In the genomic region with DNA sequence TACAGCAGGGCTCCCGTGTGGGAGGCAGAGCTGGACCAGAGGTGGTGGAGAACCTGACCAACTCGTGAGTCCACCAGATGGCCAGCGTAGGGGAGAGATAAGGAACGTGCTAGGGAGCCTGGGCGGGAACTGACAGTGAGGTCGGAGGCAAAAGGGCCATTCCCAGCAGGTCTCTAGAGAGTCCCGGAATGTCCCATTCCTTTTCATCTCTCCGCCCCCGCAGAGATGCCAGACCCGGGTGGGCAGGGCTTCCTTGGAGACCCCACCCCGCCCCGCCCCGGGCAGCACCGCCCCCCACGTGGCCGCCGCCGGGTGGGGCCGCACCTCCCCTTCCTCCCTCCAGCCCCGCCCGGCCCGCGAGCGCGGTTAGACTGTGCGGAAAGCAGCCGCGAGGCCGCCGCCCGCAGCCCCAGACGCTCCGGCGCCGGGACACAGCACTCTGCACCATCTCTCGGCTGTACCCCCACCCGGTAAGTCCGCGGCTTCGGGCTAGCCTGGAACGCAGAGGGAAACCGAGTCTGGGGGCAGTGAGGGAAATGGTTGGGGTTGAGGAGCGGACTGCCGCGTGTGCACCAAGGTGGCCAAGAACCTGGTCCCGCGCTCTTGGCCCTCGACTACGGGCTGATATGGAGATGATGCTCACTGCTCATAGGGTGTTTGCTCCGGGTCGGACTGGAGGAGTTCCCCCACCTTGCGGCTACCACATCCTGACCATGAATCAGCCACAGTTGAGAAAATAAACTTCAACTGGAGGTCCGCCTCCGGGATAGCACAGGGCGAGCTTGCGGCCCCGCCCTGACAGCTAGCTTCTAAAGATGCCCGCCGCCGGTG, we compare ENCODE assay signal across 8 mouse cellular contexts. TPM values are rescaled to one million over a fixed set of nuclear protein-coding genes. Genes with fewer than 3 reads are reported as not detected.
DNase-seq lines count a peak whose midpoint lies in the region; ATAC-seq and TF ChIP-seq lines count a peak whose summit lies in the region.

Inf2 (plus strand) TSS at position 359 of the 831 bp plus-strand sequence.

- TF ChIP-seq CTCF in E14TG2a.4 (conservative IDR thresholded peaks at IDR 0.05; ENCODE audit: low read length) = no peak
- no peak for TF ChIP-seq CTCF in stomach, postnatal 0 days (IDR thresholded peaks at IDR 0.05; ENCODE audit: low read depth)

- H3K27ac ChIP-seq in forebrain, embryonic 16.5 days (ENCODE audit: low read length) = 0 out of 2 replicates have a peak within 1 kb of the TSS, but pooled peaks have one; percentile 15
- peak within 1 kb of the TSS; percentile 82 for H3K27ac ChIP-seq in liver, embryonic 15.5 days (replicated peaks)
- no peak within 1 kb of the TSS for H3K27ac ChIP-seq in neural tube, embryonic 11.5 days (ENCODE audit: low read depth, low read length)
- 0 out of 2 replicates have a peak within 1 kb of the TSS, but pooled peaks have one; percentile 24 for H3K27ac ChIP-seq in stomach, postnatal 0 days (replicated peaks)

- intact Hi-C loops in heart, postnatal 14 days (cut with DNase I) = no loop called here

- no peak for TF ChIP-seq EP300 in stomach, postnatal 0 days (optimal IDR thresholded peaks at IDR 0.05)

- peak within 1 kb of the TSS; percentile 91 for H3K4me2 ChIP-seq in forebrain, embryonic 16.5 days (ENCODE audit: low read length)
- H3K4me2 ChIP-seq in liver, embryonic 15.5 days = peak within 1 kb of the TSS; percentile 76
- H3K4me2 ChIP-seq in neural tube, embryonic 11.5 days (ENCODE audit: low read depth) = peak within 1 kb of the TSS; percentile 87
- H3K4me2 ChIP-seq in stomach, postnatal 0 days (replicated peaks; ENCODE audit: low read depth) = peak within 1 kb of the TSS; percentile 78

- ATAC-seq in forebrain, embryonic 16.5 days = peak; percentile 82
- ATAC-seq in liver, embryonic 15.5 days (ENCODE audit: insufficient read depth) = peak; percentile 75
- peak; percentile 85 for ATAC-seq in neural tube, embryonic 11.5 days (ENCODE audit: insufficient read depth, low FRiP score, low TSS enrichment)
- ATAC-seq in stomach, postnatal 0 days (ENCODE audit: low FRiP score, low TSS enrichment) = peak; percentile 85

- peaks cover 62% of the 10 kb centered on the region for H3K27me3 ChIP-seq in E14TG2a.4 (ENCODE audit: insufficient read depth, low read length)
- 0 out of 2 replicates have a peak, but pooled peaks cover 7% of the 10 kb centered on the region for H3K27me3 ChIP-seq in forebrain, embryonic 16.5 days (replicated peaks; ENCODE audit: control insufficient read depth, insufficient read depth, low read length)
- peaks cover 26% of the 10 kb centered on the region for H3K27me3 ChIP-seq in liver, embryonic 15.5 days
- H3K27me3 ChIP-seq in neural tube, embryonic 11.5 days (ENCODE audit: control insufficient read depth, insufficient read depth, low read length) = peaks cover 26% of the 10 kb centered on the region
- no peaks in the 10 kb centered on the region for H3K27me3 ChIP-seq in stomach, postnatal 0 days (ENCODE audit: control insufficient read depth, insufficient read depth, low read length)

- peak within 1 kb of the TSS; percentile 67 for H3K9ac ChIP-seq in forebrain, embryonic 16.5 days (replicated peaks; ENCODE audit: low read depth, low read length)
- peak within 1 kb of the TSS; percentile 52 for H3K9ac ChIP-seq in liver, embryonic 15.5 days
- H3K9ac ChIP-seq in neural tube, embryonic 11.5 days (ENCODE audit: low read length) = peak within 1 kb of the TSS; percentile 50
- H3K9ac ChIP-seq in stomach, postnatal 0 days (ENCODE audit: low read length) = peak within 1 kb of the TSS; percentile 68

- peaks cover 10% of the 10 kb centered on the region; the same call in 1 of the 2 replicates for H3K36me3 ChIP-seq in E14TG2a.4 (ENCODE audit: insufficient read depth, low read length)
- no peaks in the 10 kb centered on the region for H3K36me3 ChIP-seq in forebrain, embryonic 16.5 days (ENCODE audit: control insufficient read depth, insufficient read depth)
- H3K36me3 ChIP-seq in liver, embryonic 15.5 days (replicated peaks) = no peaks in the 10 kb centered on the region
- H3K36me3 ChIP-seq in neural tube, embryonic 11.5 days (ENCODE audit: control insufficient read depth, insufficient read depth, low read length) = no peaks in the 10 kb centered on the region
- no peaks in the 10 kb centered on the region for H3K36me3 ChIP-seq in stomach, postnatal 0 days (ENCODE audit: control insufficient read depth, insufficient read depth, low read length)

- 1% methylated on average over 40 of the region's 60 CpGs for WGBS in forebrain, embryonic 16.5 days
- WGBS in large intestine, adult 2 months = 1% methylated on average over 49 of the region's 60 CpGs
- 2% methylated on average over 60 of the region's 60 CpGs for WGBS in liver, embryonic 15.5 days (ENCODE audit: insufficient replicate concordance)
- under 1% methylated on average over 46 of the region's 60 CpGs for WGBS in neural tube, embryonic 11.5 days
- WGBS in stomach, postnatal 0 days = under 1% methylated on average over 49 of the region's 60 CpGs

- no peaks in the 10 kb centered on the region for H3K9me3 ChIP-seq in E14TG2a.4 (ENCODE audit: low read length)
- no peaks in the 10 kb centered on the region for H3K9me3 ChIP-seq in forebrain, embryonic 16.5 days (ENCODE audit: control insufficient read depth, low read length)
- H3K9me3 ChIP-seq in liver, embryonic 15.5 days (replicated peaks) = no peaks in the 10 kb centered on the region
- no peaks in the 10 kb centered on the region for H3K9me3 ChIP-seq in neural tube, embryonic 11.5 days (ENCODE audit: control insufficient read depth, low read length)
- H3K9me3 ChIP-seq in stomach, postnatal 0 days (ENCODE audit: control insufficient read depth, low read length) = no peaks in the 10 kb centered on the region

- H3K4me3 ChIP-seq in E14TG2a.4 (replicated peaks; ENCODE audit: low read length) = peak within 1 kb of the TSS; percentile 83
- peak within 1 kb of the TSS; percentile 59 for H3K4me3 ChIP-seq in forebrain, embryonic 16.5 days (replicated peaks; ENCODE audit: low read length)
- H3K4me3 ChIP-seq in liver, embryonic 15.5 days (replicated peaks) = peak within 1 kb of the TSS; percentile 61
- peak within 1 kb of the TSS; percentile 44 for H3K4me3 ChIP-seq in neural tube, embryonic 11.5 days (ENCODE audit: low read depth, low read length)
- peak within 1 kb of the TSS; percentile 50 for H3K4me3 ChIP-seq in stomach, postnatal 0 days (ENCODE audit: low read depth, low read length)

- H3K4me1 ChIP-seq in E14TG2a.4 (replicated peaks; ENCODE audit: low read depth, low read length) = peaks cover 64% of the 10 kb centered on the region
- peaks cover 30% of the 10 kb centered on the region for H3K4me1 ChIP-seq in forebrain, embryonic 16.5 days (replicated peaks; ENCODE audit: control insufficient read depth, insufficient read depth, low read length)
- peaks cover 53% of the 10 kb centered on the region for H3K4me1 ChIP-seq in liver, embryonic 15.5 days (replicated peaks)
- peaks cover 10% of the 10 kb centered on the region; the same call in 1 of the 2 replicates for H3K4me1 ChIP-seq in neural tube, embryonic 11.5 days (ENCODE audit: control insufficient read depth, insufficient read depth, low read length)
- peaks cover 3% of the 10 kb centered on the region for H3K4me1 ChIP-seq in stomach, postnatal 0 days (replicated peaks; ENCODE audit: control insufficient read depth, insufficient read depth)

- DNase-seq in c-Kit-positive CD71-negative TER-119-negative erythroid progenitor cells, embryonic 14.5 days (ENCODE audit: low read depth) = peak; percentile 52
- peak; percentile 78 to 88 for DNase-seq in heart, postnatal 14 days
- DNase-seq in large intestine, adult 2 months (ENCODE audit: low read depth, low spot score) = no peak
- DNase-seq in neural tube, embryonic 11.5 days (ENCODE audit: low spot score) = peak; percentile 75
- DNase-seq in stomach, postnatal 0 days (ENCODE audit: low spot score) = peak; percentile 80

RNA-seq across cellular contexts. Expression of gene Inf2, which starts in this region (rescaled TPM):
- polyA plus RNA-seq in forebrain, embryonic 16.5 days (2015; fragmentation: Nextera tagmentation; extraction: Ambion mirVana) = 2.6 TPM in 2 replicates
- 10 to 100 TPM; 19.8 to 21.5 TPM for total RNA-seq in heart, postnatal 14 days (2021)
- 10.4 and 12.6 TPM in 2 replicates for polyA plus RNA-seq in large intestine, adult 2 months (2012; rRNA removed)
- polyA plus RNA-seq in liver, embryonic 15.5 days (2015; fragmentation: Nextera tagmentation; extraction: Ambion mirVana) = 2.7 TPM in 2 replicates
- 1.9 and 2.2 TPM in 2 replicates for polyA plus RNA-seq in neural tube, embryonic 11.5 days (2014; fragmentation: Nextera tagmentation; extraction: Ambion mirVana)
- 1.5 and 2.0 TPM in 2 replicates for polyA plus RNA-seq in stomach, postnatal 0 days (2015; fragmentation: Nextera tagmentation; extraction: Ambion mirVana)
